8 mouse cellular contexts compared by ENCODE assay signal in genomic region chr11:6528186-6529006, GRCm38 (mm10). TPM values are rescaled to one million over a fixed set of nuclear protein-coding genes. Genes with fewer than 3 reads are reported as not detected.
DNase-seq lines count a peak whose midpoint lies in the region; ATAC-seq lines count a peak whose summit lies in the region.

No protein-coding gene starts in this region.

- peak overlapping the region; percentile 70 for H3K9ac ChIP-seq in hindbrain, embryonic 15.5 days

- peaks cover 16% of the 10 kb centered on the region for H3K4me1 ChIP-seq in hindbrain, embryonic 15.5 days (replicated peaks)

- H3K9me3 ChIP-seq in hindbrain, embryonic 15.5 days = no peaks in the 10 kb centered on the region

- peak overlapping the region; percentile 60 for H3K4me3 ChIP-seq in hindbrain, embryonic 15.5 days

- H3K4me2 ChIP-seq in hindbrain, embryonic 15.5 days = peak overlapping the region; percentile 95

- peak; percentile 97 for DNase-seq in R1 (ENCODE audit: low read depth, low spot score)
- peak; percentile 99 to 100 for DNase-seq in cerebellum, postnatal 25 days
- DNase-seq in frontal cortex, postnatal 25 days (ENCODE audit: low spot score in 2 of 2) = peak; percentile 97 to 99
- peak; percentile 95 for DNase-seq in left cerebral cortex, adult 11 months (ENCODE audit: low spot score)
- peak; percentile 98 for DNase-seq in lung, postnatal 4 days
- peak; percentile 99 for DNase-seq in retina, postnatal 7 days (ENCODE audit: low read depth, low spot score)
- peak; percentile 96 for DNase-seq in urinary bladder, adult 2 months (ENCODE audit: low spot score)

- H3K27me3 ChIP-seq in hindbrain, embryonic 15.5 days = no peaks in the 10 kb centered on the region

- ATAC-seq in hindbrain, embryonic 15.5 days (ENCODE audit: low FRiP score, low read depth) = peak; percentile 96

- H3K27ac ChIP-seq in hindbrain, embryonic 15.5 days (replicated peaks) = peak overlapping the region; percentile 77

- WGBS in hindbrain, embryonic 15.5 days = under 1% methylated on average over 51 of the region's 51 CpGs

- peaks cover 23% of the 10 kb centered on the region for H3K36me3 ChIP-seq in hindbrain, embryonic 15.5 days

RNA-seq across cellular contexts. Expression of gene Myo1g, which starts 7.6 kb away (rescaled TPM):
- 0.39 and 0.54 TPM in 2 replicates for polyA plus RNA-seq in hindbrain, embryonic 15.5 days (2015; fragmentation: Nextera tagmentation; extraction: Ambion mirVana)
- polyA plus RNA-seq in urinary bladder, adult 2 months (2012; rRNA removed) = 10.1 and 12.6 TPM in 2 replicates

RNA-seq across cellular contexts. Expression of gene Ccm2, which starts 18.3 kb away (rescaled TPM):
- polyA plus RNA-seq in hindbrain, embryonic 15.5 days (2015; fragmentation: Nextera tagmentation; extraction: Ambion mirVana) = 92.2 and 95.9 TPM in 2 replicates
- polyA plus RNA-seq in urinary bladder, adult 2 months (2012; rRNA removed) = 66.1 and 77.6 TPM in 2 replicates

RNA-seq across cellular contexts. Expression of gene Purb, which starts 52.7 kb away (rescaled TPM):
- 10.7 and 11.0 TPM in 2 replicates for polyA plus RNA-seq in hindbrain, embryonic 15.5 days (2015; fragmentation: Nextera tagmentation; extraction: Ambion mirVana)
- 22.3 and 29.5 TPM in 2 replicates for polyA plus RNA-seq in urinary bladder, adult 2 months (2012; rRNA removed)

Comparison
In these comparisons a context has a peak if more than half of its experiments do, and no peak if none do; other contexts are left out.
1. Peak in every context shown above with its lines: DNase-seq, ATAC-seq, H3K4me3 ChIP-seq and H3K27ac ChIP-seq.